Mouse (Mus musculus): ENCODE data around the gene Ajap1.

Gene Ajap1

GRCm38 (mm10) chr4:153451516-153451915, 31.1 kb downstream of the Ajap1 start:
- no peak for DNase-seq (ENCODE audit: low spot score)

GRCm38 (mm10) chr4:153442522-153442921, 40.1 kb downstream of the Ajap1 start:
- DNase-seq (ENCODE audit: low spot score): no peak

- no peak for DNase-seq (ENCODE audit: low spot score)
Measured at GRCm38 (mm10) chr4:153439868-153440267, 42.7 kb downstream of the Ajap1 start.

- no peak for DNase-seq (ENCODE audit: low spot score)
Measured at GRCm38 (mm10) chr4:153439031-153439430, 43.6 kb downstream of the Ajap1 start.

GRCm38 (mm10) chr4:153437196-153437595, 45.4 kb downstream of the Ajap1 start:
- DNase-seq (ENCODE audit: low spot score): no peak

GRCm38 (mm10) chr4:153435917-153436316, 46.7 kb downstream of the Ajap1 start:
- no peak for DNase-seq (ENCODE audit: low spot score)

GRCm38 (mm10) chr4:153429971-153430370, 52.6 kb downstream of the Ajap1 start:
- DNase-seq (ENCODE audit: low spot score): no peak

- no peak for DNase-seq (ENCODE audit: low spot score)
Measured at GRCm38 (mm10) chr4:153425961-153426656, 56.5 kb downstream of the Ajap1 start.

GRCm38 (mm10) chr4:153424324-153424723, 58.3 kb downstream of the Ajap1 start:
- no peak for DNase-seq (ENCODE audit: low spot score)

GRCm38 (mm10) chr4:153417926-153418325, 64.7 kb downstream of the Ajap1 start:
- no peak for DNase-seq (ENCODE audit: low spot score)

GRCm38 (mm10) chr4:153417164-153417896, 65.3 kb downstream of the Ajap1 start:
- DNase-seq (ENCODE audit: low spot score): no peak

GRCm38 (mm10) chr4:153416111-153416510, 66.5 kb downstream of the Ajap1 start:
- DNase-seq (ENCODE audit: low spot score): no peak

- no peak for DNase-seq (ENCODE audit: low spot score)
Measured at GRCm38 (mm10) chr4:153398421-153398820, 84.2 kb downstream of the Ajap1 start.

- DNase-seq (ENCODE audit: low spot score): no peak
Measured at GRCm38 (mm10) chr4:153387478-153387877, 95.1 kb downstream of the Ajap1 start.

GRCm38 (mm10) chr4:153381433-153381832, 101.2 kb downstream of the Ajap1 start:
- no peak for DNase-seq (ENCODE audit: low spot score)

GRCm38 (mm10) chr4:153380885-153381284, 101.7 kb downstream of the Ajap1 start:
- no peak for DNase-seq (ENCODE audit: low spot score)

GRCm38 (mm10) chr4:153377981-153378380, 104.6 kb downstream of the Ajap1 start:
- no peak for DNase-seq (ENCODE audit: low spot score)

- no peak for DNase-seq (ENCODE audit: low spot score)
Measured at GRCm38 (mm10) chr4:153374233-153374632, 108.4 kb downstream of the Ajap1 start.

- no peak for DNase-seq (ENCODE audit: low spot score)
Measured at GRCm38 (mm10) chr4:153373125-153373524, 109.5 kb downstream of the Ajap1 start.

GRCm38 (mm10) chr4:153368620-153369159, 113.9 kb downstream of the Ajap1 start:
- DNase-seq (ENCODE audit: low spot score): no peak

GRCm38 (mm10) chr4:153360868-153361545, 121.6 kb downstream of the Ajap1 start:
- DNase-seq (ENCODE audit: low spot score): no peak

GRCm38 (mm10) chr4:153358243-153358550, 124.4 kb downstream of the Ajap1 start:
- no peak for DNase-seq (ENCODE audit: low spot score)

All from ovary, adult 18-20 months (tissue).